Mouse (Mus musculus) midbrain, embryonic 13.5 days (tissue): ENCODE data around the gene Filip1. TPM values are rescaled to one million over a fixed set of nuclear protein-coding genes. Genes with fewer than 3 reads are reported as not detected.

Experiments
- ATAC-seq: fragments of 200-750 bp; cut with Nextera tagmentation; 2 replicates; pipeline ENCODE4 v1.8.0; 2017; ENCODE audit warnings: mild to moderate bottlenecking, moderate TSS enrichment, moderate library complexity
- H3K27ac ChIP-seq: fragments of 300-500 bp; sonication (generic); 2 replicates; pipeline ENCODE4 v1.5.1; 2015; ENCODE audit warnings: inconsistent platforms, mild to moderate bottlenecking, moderate library complexity
- H3K27me3 ChIP-seq: fragments of 300-500 bp; sonication (generic); 2 replicates; pipeline ENCODE4 v1.6.1; 2015; ENCODE audit warnings: mild to moderate bottlenecking, inconsistent platforms
- H3K36me3 ChIP-seq: fragments of 300-500 bp; sonication (generic); 2 replicates; pipeline ENCODE4 v1.6.1; 2015; ENCODE audit warnings: mild to moderate bottlenecking, inconsistent platforms
- H3K4me1 ChIP-seq: fragments of 300-500 bp; sonication (generic); replicated peaks from 2 replicates; pipeline ENCODE4 v1.6.1; 2015; ENCODE audit warnings: inconsistent platforms
- H3K4me2 ChIP-seq: fragments of 300-500 bp; sonication (generic); replicated peaks from 2 replicates; pipeline ENCODE4 v1.6.1; 2015; ENCODE audit warnings: moderate library complexity, mild to moderate bottlenecking, inconsistent platforms
- H3K4me3 ChIP-seq: fragments of 300-500 bp; sonication (generic); replicated peaks from 2 replicates; pipeline ENCODE4 v1.5.1; 2015; ENCODE audit warnings: mild to moderate bottlenecking, inconsistent platforms
- H3K9ac ChIP-seq: fragments of 300-500 bp; sonication (generic); replicated peaks from 2 replicates; pipeline ENCODE4 v1.6.1; 2015; ENCODE audit warnings: mild to moderate bottlenecking, inconsistent platforms
- H3K9me3 ChIP-seq: fragments of 300-500 bp; sonication (generic); 2 replicates; pipeline ENCODE4 v1.6.1; 2016; ENCODE audit warnings: mild to moderate bottlenecking, inconsistent platforms
- WGBS: fragments of 180-500 bp; shearing (Covaris S2); methylation state at CpG from one replicate; pipeline ENCODE4 v1.1.7; 2015; 5-methylcytosine and 5-hydroxymethylcytosine counted together
- polyA plus RNA-seq: library from polyadenylated mRNA; unstranded; fragments of >200 nt; fragmentation: Nextera tagmentation; extraction: Ambion mirVana; gene quantifications from 2 replicates; pipeline ENCODE4 v1.2.1, GENCODE M21; 2015

The Filip1 gene
- polyA plus RNA-seq, 1 experiment from 2014 or later = 5.0 TPM

DNA sequence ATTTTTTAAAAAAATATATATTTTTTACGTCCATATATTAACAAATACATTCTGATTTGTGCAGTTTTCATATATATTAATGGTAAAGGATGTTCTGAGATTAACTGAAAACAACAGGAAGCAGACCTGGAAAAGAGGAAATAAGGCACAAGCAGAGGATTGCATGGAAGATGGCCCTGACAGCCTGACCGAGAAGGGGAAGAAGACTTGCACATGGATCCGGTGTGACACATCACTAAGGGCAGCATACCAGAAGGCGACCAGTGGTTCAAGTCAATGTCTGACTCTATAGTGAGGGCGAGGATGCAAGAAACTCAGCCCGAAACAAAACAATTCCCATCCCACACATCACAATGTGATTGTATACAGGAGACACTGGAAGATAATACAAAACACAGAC lies 52.2 kb downstream of the Filip1 start:
- Histone ChIP-seq H3K27me3 (no peaks in the 10 kb centered on the region), H3K9ac (no peak overlapping the region), H3K4me2 (no peak overlapping the region), H3K27ac (no peak overlapping the region), H3K4me1 (no peaks in the 10 kb centered on the region), H3K4me3 (no peak overlapping the region), H3K9me3 (no peaks in the 10 kb centered on the region), H3K36me3 (no peaks in the 10 kb centered on the region)
- 86% methylated on average over 6 of the region's 6 CpGs for WGBS
- no peak for ATAC-seq

DNA sequence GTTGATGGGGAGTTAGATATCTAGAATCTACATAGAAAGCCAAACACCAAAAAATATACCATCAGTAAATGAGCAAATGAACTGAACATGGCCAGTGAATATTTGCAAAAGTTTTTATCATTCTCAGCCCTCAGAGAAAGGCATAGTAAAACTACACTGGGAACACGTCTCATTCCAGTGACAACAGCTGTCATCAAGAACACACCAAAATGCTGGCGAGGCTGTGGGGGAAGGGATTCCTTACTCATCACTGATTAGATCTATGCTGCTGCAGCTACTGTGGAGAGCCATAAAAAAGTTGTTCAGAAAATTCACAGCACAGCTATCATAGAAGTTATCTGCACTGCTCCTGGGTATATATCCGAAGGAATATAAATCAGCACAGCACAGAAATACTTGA lies 54.3 kb downstream of the Filip1 start:
- H3K9me3 ChIP-seq = no peaks in the 10 kb centered on the region
- ATAC-seq = no peak
- WGBS = 81% methylated on average over 3 of the region's 3 CpGs

DNA sequence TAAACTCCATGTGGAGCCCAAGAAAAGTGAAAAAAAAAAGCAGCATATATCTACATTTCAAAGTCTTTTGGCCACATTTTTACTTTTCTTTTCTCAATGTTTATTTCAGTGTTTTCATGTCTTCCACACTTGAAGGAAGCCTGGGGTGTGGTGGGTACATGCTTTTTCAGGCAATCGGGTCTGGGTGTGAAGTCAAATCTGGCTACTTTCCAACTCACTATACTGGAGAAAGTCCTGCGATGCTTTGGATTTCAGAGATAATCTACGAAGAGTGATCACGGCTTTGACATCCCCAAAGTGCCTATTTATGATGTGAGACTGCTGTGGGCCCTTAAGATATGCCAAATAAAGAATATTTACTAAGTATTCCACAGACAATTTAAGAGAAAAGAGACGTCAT lies 57.7 kb downstream of the Filip1 start:
- no peaks in the 10 kb centered on the region for H3K36me3 ChIP-seq

More for the DNA sequence above, 54.3 kb downstream of the Filip1 start:
- Histone ChIP-seq H3K27ac (no peak overlapping the region), H3K27me3 (no peaks in the 10 kb centered on the region), H3K9ac (no peak overlapping the region), H3K4me3 (no peak overlapping the region), H3K4me2 (no peak overlapping the region), H3K36me3 (no peaks in the 10 kb centered on the region), H3K4me1 (no peaks in the 10 kb centered on the region)

DNA sequence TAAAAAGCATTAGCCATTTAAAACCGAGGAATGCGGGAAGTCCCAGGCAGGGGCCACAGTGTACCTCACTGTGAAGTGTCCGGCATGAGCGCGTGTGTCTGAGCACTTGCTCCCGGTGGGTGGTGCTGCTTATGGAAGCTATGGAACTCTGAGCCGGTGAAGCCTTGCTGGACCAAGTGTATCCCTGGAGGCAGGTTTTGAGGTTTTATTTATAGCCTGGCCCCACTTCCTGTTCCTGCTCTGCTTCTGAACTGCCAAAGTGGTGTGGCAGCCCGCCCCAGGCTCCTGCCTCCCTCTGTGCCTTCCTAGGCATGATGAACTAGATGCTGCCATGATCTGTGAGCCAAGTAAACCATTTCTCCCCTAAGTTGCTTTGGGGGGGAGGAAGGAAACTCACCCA lies 60.7 kb downstream of the Filip1 start:
- Histone ChIP-seq H3K9ac (no peak overlapping the region), H3K27ac (no peak overlapping the region), H3K27me3 (no peaks in the 10 kb centered on the region), H3K4me3 (no peak overlapping the region), H3K36me3 (no peaks in the 10 kb centered on the region), H3K9me3 (no peaks in the 10 kb centered on the region), H3K4me2 (no peak overlapping the region), H3K4me1 (no peaks in the 10 kb centered on the region)
- WGBS = 82% methylated on average over 8 of the region's 8 CpGs
- ATAC-seq = no peak

More for the DNA sequence above, 57.7 kb downstream of the Filip1 start:
- no peaks in the 10 kb centered on the region for H3K9me3 ChIP-seq
- H3K4me2 ChIP-seq = no peak overlapping the region
- WGBS = 86% methylated on average over 5 of the region's 5 CpGs
- ATAC-seq = no peak
- no peak overlapping the region for H3K4me3 ChIP-seq
- H3K4me1 ChIP-seq = no peaks in the 10 kb centered on the region
- no peak overlapping the region for H3K9ac ChIP-seq
- no peak overlapping the region for H3K27ac ChIP-seq
- no peaks in the 10 kb centered on the region for H3K27me3 ChIP-seq

DNA sequence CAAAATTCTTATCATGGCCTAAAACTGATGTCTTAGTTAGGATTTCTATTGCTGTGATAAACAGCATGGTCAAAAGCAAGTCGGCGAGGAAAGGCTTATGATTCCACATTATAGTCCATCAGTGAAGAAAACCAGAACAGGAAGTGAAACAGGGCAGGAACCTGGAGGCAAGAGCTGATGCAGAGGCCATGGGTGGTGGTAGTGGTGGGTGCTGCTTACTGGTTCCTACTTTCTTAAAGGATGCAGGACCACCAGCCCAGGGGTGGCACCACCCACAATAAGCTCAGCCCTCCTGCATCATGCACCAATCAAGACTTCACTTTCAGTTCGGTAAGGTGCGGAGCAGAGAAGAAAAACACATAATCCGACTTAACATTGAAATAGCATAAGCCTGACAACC lies 61.3 kb downstream of the Filip1 start:
- H3K36me3 ChIP-seq = no peaks in the 10 kb centered on the region
- no peak overlapping the region for H3K4me2 ChIP-seq
- H3K27me3 ChIP-seq = no peaks in the 10 kb centered on the region
- H3K9me3 ChIP-seq = no peaks in the 10 kb centered on the region
- no peaks in the 10 kb centered on the region for H3K4me1 ChIP-seq
- H3K27ac ChIP-seq = no peak overlapping the region
- no peak for ATAC-seq
- 93% methylated on average over 5 of the region's 5 CpGs for WGBS
- no peak overlapping the region for H3K4me3 ChIP-seq
- no peak overlapping the region for H3K9ac ChIP-seq

DNA sequence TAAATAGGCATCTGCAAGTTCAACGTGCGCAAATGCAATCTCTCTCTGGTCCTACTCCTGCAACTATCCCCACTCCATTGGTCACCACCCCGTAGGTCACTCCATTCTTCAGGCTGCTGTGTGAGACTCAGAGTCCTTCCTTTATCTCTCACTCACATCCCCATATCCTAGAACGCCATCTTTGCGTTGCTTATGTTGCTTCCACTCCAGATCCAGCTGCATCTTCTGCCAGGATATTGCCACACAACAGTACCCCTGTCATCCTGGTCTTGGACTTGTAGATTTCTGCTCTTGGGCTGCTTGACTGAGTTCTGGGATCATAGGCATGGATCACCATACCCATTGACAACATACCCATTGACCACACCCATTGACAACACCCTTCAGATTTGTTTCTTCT lies 62.0 kb downstream of the Filip1 start:
- Histone ChIP-seq H3K9ac (no peak overlapping the region), H3K4me2 (no peak overlapping the region), H3K4me3 (no peak overlapping the region), H3K27me3 (no peaks in the 10 kb centered on the region), H3K9me3 (no peaks in the 10 kb centered on the region), H3K27ac (no peak overlapping the region), H3K36me3 (no peaks in the 10 kb centered on the region), H3K4me1 (no peaks in the 10 kb centered on the region)
- WGBS = 93% methylated on average over 5 of the region's 5 CpGs
- ATAC-seq = no peak

DNA sequence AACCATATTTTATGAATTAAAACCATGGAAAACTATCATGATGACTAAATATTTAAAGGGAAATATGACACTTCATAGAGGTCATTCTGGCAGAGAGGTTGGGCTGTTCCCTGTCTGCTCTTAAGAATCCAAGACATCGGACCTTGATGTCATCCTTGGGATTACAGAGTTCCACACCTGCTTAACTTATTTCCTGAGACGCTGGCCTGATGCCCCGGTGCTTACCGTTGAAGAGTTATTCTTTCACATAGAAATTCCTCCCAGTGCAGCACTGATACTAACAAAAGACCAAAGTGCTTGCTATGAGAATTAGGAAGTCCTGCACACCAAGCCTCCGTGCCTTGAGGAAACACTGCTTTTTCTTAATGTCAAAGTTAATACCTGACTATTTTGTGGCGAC lies 62.6 kb downstream of the Filip1 start:
- Histone ChIP-seq H3K27me3 (no peaks in the 10 kb centered on the region), H3K36me3 (no peaks in the 10 kb centered on the region), H3K9ac (no peak overlapping the region), H3K4me1 (no peaks in the 10 kb centered on the region), H3K27ac (no peak overlapping the region), H3K9me3 (no peaks in the 10 kb centered on the region), H3K4me3 (no peak overlapping the region), H3K4me2 (no peak overlapping the region)
- no peak for ATAC-seq
- WGBS = 79% methylated on average over 6 of the region's 6 CpGs

DNA sequence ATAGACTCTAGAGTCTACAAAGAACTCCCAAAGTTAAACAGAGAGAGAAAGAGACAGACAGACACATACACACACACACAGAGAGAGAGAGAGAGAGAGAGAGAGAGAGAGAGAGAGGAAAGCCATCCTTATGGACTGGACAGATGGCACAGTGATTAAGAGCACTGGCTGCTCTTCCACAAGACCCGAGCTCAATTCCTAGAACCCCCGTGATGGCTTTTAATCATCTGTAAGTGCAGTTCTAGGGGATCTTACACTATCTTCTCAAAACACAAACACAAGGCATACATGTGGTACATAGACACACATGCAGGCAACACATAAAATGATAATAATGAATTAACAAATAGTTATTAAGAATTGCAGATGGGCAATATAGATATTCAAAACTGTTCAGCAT lies 64.3 kb downstream of the Filip1 start:
- no peak for ATAC-seq
- H3K9ac ChIP-seq = no peak overlapping the region
- H3K9me3 ChIP-seq = no peaks in the 10 kb centered on the region
- H3K4me2 ChIP-seq = no peak overlapping the region
- H3K36me3 ChIP-seq = no peaks in the 10 kb centered on the region
- no peak overlapping the region for H3K27ac ChIP-seq
- WGBS = 70% methylated on average over 2 of the region's 2 CpGs
- H3K27me3 ChIP-seq = no peaks in the 10 kb centered on the region
- no peak overlapping the region for H3K4me3 ChIP-seq
- H3K4me1 ChIP-seq = no peaks in the 10 kb centered on the region

DNA sequence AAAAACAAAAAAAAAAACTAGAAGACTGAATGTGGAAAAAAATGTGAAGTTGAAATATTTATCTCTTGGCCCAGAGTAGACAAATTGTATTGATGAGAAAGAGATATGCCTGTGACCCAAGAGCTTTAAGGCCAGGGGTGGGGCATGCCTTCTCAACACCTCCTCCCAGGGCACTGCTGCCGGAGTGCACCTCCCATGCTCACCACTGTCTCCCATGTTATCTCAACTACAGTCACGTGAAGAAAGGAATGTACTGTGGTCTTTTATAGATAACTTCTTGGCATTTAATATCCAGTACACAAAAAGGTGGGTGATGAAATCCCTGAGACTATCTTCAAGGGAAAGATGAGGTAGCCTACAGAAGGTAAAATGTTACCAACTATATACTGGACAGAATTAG lies 64.7 kb downstream of the Filip1 start:
- no peaks in the 10 kb centered on the region for H3K36me3 ChIP-seq
- no peaks in the 10 kb centered on the region for H3K27me3 ChIP-seq
- no peak for ATAC-seq
- H3K27ac ChIP-seq = no peak overlapping the region
- H3K4me1 ChIP-seq = no peaks in the 10 kb centered on the region
- H3K9me3 ChIP-seq = no peaks in the 10 kb centered on the region
- 80% methylated on average over 2 of the region's 2 CpGs for WGBS
- no peak overlapping the region for H3K4me2 ChIP-seq
- no peak overlapping the region for H3K9ac ChIP-seq
- H3K4me3 ChIP-seq = no peak overlapping the region

DNA sequence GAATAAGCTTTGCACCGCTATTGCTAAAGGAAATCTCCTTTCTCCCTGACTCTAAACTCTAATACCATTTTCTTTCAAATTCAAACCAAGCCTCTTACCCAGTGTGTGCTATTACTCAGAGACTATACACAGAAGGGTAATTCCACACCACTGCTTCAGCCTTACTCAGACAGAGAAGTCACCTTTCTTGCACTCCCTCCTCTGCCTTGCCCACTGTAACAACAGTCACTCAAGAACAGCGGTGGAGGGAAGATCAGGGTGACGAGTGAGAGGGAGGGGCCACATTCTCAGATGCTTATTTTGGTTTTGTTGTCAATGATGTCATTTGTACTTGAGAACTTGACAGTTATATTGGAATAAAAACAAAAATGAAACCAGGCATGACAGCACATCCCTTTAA lies 65.2 kb downstream of the Filip1 start:
- H3K4me1 ChIP-seq = no peaks in the 10 kb centered on the region
- ATAC-seq = no peak
- no peak overlapping the region for H3K9ac ChIP-seq
- no peaks in the 10 kb centered on the region for H3K9me3 ChIP-seq
- H3K36me3 ChIP-seq = no peaks in the 10 kb centered on the region
- WGBS = 77% methylated on average over 3 of the region's 3 CpGs
- no peak overlapping the region for H3K4me2 ChIP-seq
- H3K4me3 ChIP-seq = no peak overlapping the region
- H3K27me3 ChIP-seq = no peaks in the 10 kb centered on the region
- no peak overlapping the region for H3K27ac ChIP-seq

DNA sequence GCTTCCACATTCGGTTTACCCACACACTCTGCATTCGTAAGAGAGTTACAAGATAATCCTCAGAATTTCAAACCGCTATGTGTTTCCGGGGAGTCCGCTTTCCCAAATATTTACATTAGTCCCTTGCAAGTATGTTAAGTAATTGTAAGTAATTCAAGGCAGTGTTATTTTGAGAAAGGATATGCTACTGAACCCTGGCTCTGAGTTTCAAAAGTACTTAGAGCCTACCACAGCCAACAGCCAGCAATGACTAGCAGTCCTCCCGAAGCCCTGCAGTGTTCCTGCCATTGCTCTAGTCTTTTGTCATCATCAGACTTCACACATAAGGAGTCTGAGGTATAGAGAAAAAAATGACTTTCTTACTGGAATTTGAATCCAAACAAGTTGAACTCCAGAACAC lies 67.8 kb downstream of the Filip1 start:
- H3K27ac ChIP-seq = no peak overlapping the region
- H3K36me3 ChIP-seq = no peaks in the 10 kb centered on the region
- ATAC-seq = no peak
- no peak overlapping the region for H3K9ac ChIP-seq
- WGBS = 79% methylated on average over 6 of the region's 6 CpGs
- H3K4me3 ChIP-seq = no peak overlapping the region
- no peak overlapping the region for H3K4me2 ChIP-seq
- H3K27me3 ChIP-seq = no peaks in the 10 kb centered on the region
- no peaks in the 10 kb centered on the region for H3K4me1 ChIP-seq
- H3K9me3 ChIP-seq = no peaks in the 10 kb centered on the region

DNA sequence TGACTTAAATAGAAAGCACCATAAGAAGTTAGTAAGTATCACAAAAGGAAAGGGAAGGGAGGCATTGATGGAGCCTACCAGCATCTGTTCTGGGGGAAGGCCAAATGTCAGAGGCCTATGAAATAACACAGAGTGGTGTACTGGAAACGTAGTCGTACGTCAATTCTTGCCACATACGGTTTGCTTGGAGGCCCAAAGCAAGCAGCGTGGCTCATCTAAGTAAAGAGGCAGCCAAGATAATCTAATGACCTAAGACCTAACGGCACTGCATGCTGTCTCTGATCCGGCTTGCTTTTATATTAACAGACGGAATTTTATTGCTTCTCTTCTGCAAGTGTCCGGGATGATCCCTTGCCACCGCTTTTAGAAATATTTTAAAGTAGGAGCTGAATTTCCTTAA lies 68.7 kb downstream of the Filip1 start:
- Histone ChIP-seq H3K9ac (no peak overlapping the region), H3K27ac (no peak overlapping the region), H3K4me1 (no peaks in the 10 kb centered on the region), H3K4me3 (no peak overlapping the region), H3K9me3 (no peaks in the 10 kb centered on the region), H3K36me3 (no peaks in the 10 kb centered on the region), H3K27me3 (no peaks in the 10 kb centered on the region), H3K4me2 (no peak overlapping the region)
- ATAC-seq = no peak
- WGBS = 69% methylated on average over 10 of the region's 10 CpGs

DNA sequence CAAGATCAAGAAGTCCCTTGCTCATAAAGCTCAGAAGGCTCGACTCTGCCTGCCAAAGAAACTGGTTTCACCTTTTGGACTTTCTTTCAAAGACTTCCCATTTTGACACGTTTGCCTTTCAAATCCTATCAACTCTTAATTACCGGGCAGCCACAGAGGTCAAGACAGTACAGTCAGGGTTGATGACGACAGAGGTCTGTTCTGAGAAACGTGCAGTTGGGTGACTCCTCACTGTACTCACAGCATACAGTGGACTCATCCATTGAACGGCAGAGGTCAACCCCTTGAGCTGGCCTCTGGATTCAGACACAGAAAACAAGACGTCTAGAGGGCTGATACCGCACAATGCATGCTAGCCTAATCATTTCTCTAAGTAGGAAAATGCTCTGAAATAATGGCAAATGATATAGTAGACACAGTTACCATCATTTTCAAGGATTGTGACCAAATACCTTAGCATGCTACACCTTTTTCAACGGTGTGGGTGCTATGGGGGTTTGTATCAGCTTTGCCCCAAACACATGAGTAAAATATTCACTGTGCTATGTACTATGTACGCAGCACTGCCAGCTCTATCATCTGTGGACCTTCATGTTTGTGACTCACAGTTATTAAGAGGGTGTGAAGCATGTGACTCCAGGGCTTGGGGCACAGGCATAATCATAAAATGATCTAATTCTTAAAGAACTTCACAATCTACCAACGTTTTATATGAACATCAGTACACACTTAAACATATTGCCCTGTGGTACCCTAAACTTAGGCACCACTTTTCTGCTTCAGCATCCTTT lies 74.0 kb downstream of the Filip1 start:
- no peak overlapping the region for H3K27ac ChIP-seq
- H3K4me3 ChIP-seq = no peak overlapping the region
- ATAC-seq = no peak
- no peak overlapping the region for H3K9ac ChIP-seq
- H3K4me1 ChIP-seq = no peaks in the 10 kb centered on the region
- no peak overlapping the region for H3K4me2 ChIP-seq
- 81% methylated on average over 11 of the region's 11 CpGs for WGBS
- no peaks in the 10 kb centered on the region for H3K27me3 ChIP-seq
- no peaks in the 10 kb centered on the region for H3K9me3 ChIP-seq
- no peaks in the 10 kb centered on the region for H3K36me3 ChIP-seq
